Mouse (Mus musculus): ENCODE data around the gene Hacd3.

Hacd3 gene

GRCm38 (mm10) chr9:64951161-64951657 is 70.3 kb downstream of the Hacd3 start, which contains the start of gene Slc24a1:
TSS of gene Slc24a1 (minus strand) at chr9:64951607.
- DNase-seq (ENCODE audit: low spot score): no peak

- no peak for DNase-seq (ENCODE audit: low spot score)
Observed at GRCm38 (mm10) chr9:64947483-64948095, 73.9 kb downstream of the Hacd3 start.

GRCm38 (mm10) chr9:64943997-64944396 is 77.5 kb downstream of the Hacd3 start:
- DNase-seq (ENCODE audit: low spot score): no peak

- no peak for DNase-seq (ENCODE audit: low spot score)
Observed at GRCm38 (mm10) chr9:64941650-64942049, 79.8 kb downstream of the Hacd3 start.

GRCm38 (mm10) chr9:64940731-64941346 is 80.7 kb downstream of the Hacd3 start:
- no peak for DNase-seq (ENCODE audit: low spot score)

- DNase-seq (ENCODE audit: low spot score): no peak
Observed at GRCm38 (mm10) chr9:64939790-64940189, 81.7 kb downstream of the Hacd3 start.

GRCm38 (mm10) chr9:64939281-64939680 is 82.2 kb downstream of the Hacd3 start:
- no peak for DNase-seq (ENCODE audit: low spot score)

GRCm38 (mm10) chr9:64938535-64938934 is 83.0 kb downstream of the Hacd3 start:
- DNase-seq (ENCODE audit: low spot score): no peak

GRCm38 (mm10) chr9:64937491-64937890 is 84.0 kb downstream of the Hacd3 start:
- DNase-seq (ENCODE audit: low spot score): no peak

Data from spleen, adult 12 weeks (tissue).